Mouse (Mus musculus) natural killer cell, adult 2 months (primary cell): ENCODE measurements around the gene Pgbd1.
"Not testable (repeated sequence)": the region's sequence is repeated elsewhere in the genome, so short reads cannot be mapped to it uniquely, and the experiment has no call there.

Experiments used
- DNase-seq, 2 experiments: peaks; one replicate each; pipeline ENCODE4 v3.0.0; 2022; ENCODE audit warnings: low spot score in 2 of 2

Gene Pgbd1

GRCm38 (mm10) chr13:21440503-21441206, at the start of gene Pgbd1:
Gene Pgbd1 (minus strand): TSS chr13:21441058.
- peak in 1 of 2 experiments; percentile 15 for DNase-seq

GRCm38 (mm10) chr13:21486881-21487280, 46.0 kb upstream of the Pgbd1 start:
- no peak for DNase-seq

GRCm38 (mm10) chr13:21478759-21479670, 38.2 kb upstream of the Pgbd1 start, which contains the start of the genes Zkscan4 and Gm10065:
Gene Zkscan4 (plus strand): TSS chr13:21478907.
Gene Gm10065 (minus strand): TSS chr13:21479441.
- not testable (repeated sequence) for DNase-seq

GRCm38 (mm10) chr13:21472427-21472826, 31.6 kb upstream of the Pgbd1 start:
- no peak for DNase-seq

GRCm38 (mm10) chr13:21469097-21469496, 28.2 kb upstream of the Pgbd1 start:
- no peak for DNase-seq

GRCm38 (mm10) chr13:21468061-21469019, 27.5 kb upstream of the Pgbd1 start, which contains the start of gene Nkapl:
Gene Nkapl (minus strand): TSS chr13:21468509.
- peak; percentile 51 to 60 for DNase-seq

GRCm38 (mm10) chr13:21467336-21467735, 26.5 kb upstream of the Pgbd1 start:
- DNase-seq, result no peak

- not testable (repeated sequence) for DNase-seq
Observed at GRCm38 (mm10) chr13:21462516-21462915, 21.7 kb upstream of the Pgbd1 start.

GRCm38 (mm10) chr13:21456347-21456746, 15.5 kb upstream of the Pgbd1 start:
- DNase-seq, result no peak

GRCm38 (mm10) chr13:21454133-21454532, 13.3 kb upstream of the Pgbd1 start:
- DNase-seq, result no peak

GRCm38 (mm10) chr13:21453449-21453848, 12.6 kb upstream of the Pgbd1 start, which contains the start of gene Zscan26:
Gene Zscan26 (minus strand): TSS chr13:21453730.
- DNase-seq, result peak; percentile 78 to 82

GRCm38 (mm10) chr13:21453042-21453441, 12.2 kb upstream of the Pgbd1 start:
- no peak for DNase-seq

- DNase-seq, result no peak
Observed at GRCm38 (mm10) chr13:21447856-21448614, 7.2 kb upstream of the Pgbd1 start.

- no peak for DNase-seq
Observed at GRCm38 (mm10) chr13:21446796-21447195, 5.9 kb upstream of the Pgbd1 start.

GRCm38 (mm10) chr13:21441207-21441572, 332 bp upstream of the Pgbd1 start:
- no peak for DNase-seq

GRCm38 (mm10) chr13:21435476-21435875, 5.4 kb downstream of the Pgbd1 start:
- no peak for DNase-seq

- DNase-seq, result no peak
Observed at GRCm38 (mm10) chr13:21427631-21428030, 13.2 kb downstream of the Pgbd1 start.

GRCm38 (mm10) chr13:21423301-21423700, 17.6 kb downstream of the Pgbd1 start:
- DNase-seq, result no peak

GRCm38 (mm10) chr13:21418865-21419264, 22.0 kb downstream of the Pgbd1 start:
- no peak for DNase-seq

- no peak for DNase-seq
Observed at GRCm38 (mm10) chr13:21417298-21418010, 23.4 kb downstream of the Pgbd1 start.
